Mouse (Mus musculus) hindbrain, embryonic 11.5 days (tissue): Measurements from ENCODE around the gene Nr2e1. TPM values are rescaled to one million over a fixed set of nuclear protein-coding genes. Genes with fewer than 3 reads are reported as not detected.

Source experiments
- ATAC-seq: fragments of 200-750 bp; cut with Nextera tagmentation; 2 replicates; pipeline ENCODE4 v1.8.0; 2017; ENCODE audit warnings: mild to moderate bottlenecking, moderate TSS enrichment, moderate library complexity; ENCODE audit not compliant: low FRiP score
- DNase-seq: peaks from one replicate; pipeline ENCODE4 v3.0.0-alpha.2; 2015; ENCODE audit warnings: low spot score
- H3K27ac ChIP-seq: fragments of 300-500 bp; sonication (generic); 2 replicates; pipeline ENCODE4 v1.5.1; 2014; ENCODE audit warnings: mild to moderate bottlenecking, low read depth, low read length
- H3K27me3 ChIP-seq: fragments of 300-500 bp; sonication (generic); 2 replicates; pipeline ENCODE4 v1.6.1; 2014; ENCODE audit warnings: mild to moderate bottlenecking, low read length, moderate library complexity, mixed read lengths; ENCODE audit not compliant: control insufficient read depth, insufficient read depth
- H3K36me3 ChIP-seq: fragments of 300-500 bp; sonication (generic); 2 replicates; pipeline ENCODE4 v1.6.1; 2014; ENCODE audit warnings: mild to moderate bottlenecking, low read length, moderate library complexity, mixed read lengths; ENCODE audit not compliant: control insufficient read depth, insufficient read depth
- H3K4me1 ChIP-seq: fragments of 300-500 bp; sonication (generic); replicated peaks from 2 replicates; pipeline ENCODE4 v1.6.1; 2014; ENCODE audit warnings: low read length, mixed read lengths; ENCODE audit not compliant: control insufficient read depth, insufficient read depth
- H3K4me2 ChIP-seq: fragments of 300-500 bp; sonication (generic); replicated peaks from 2 replicates; pipeline ENCODE4 v1.6.1; 2014; ENCODE audit warnings: mild to moderate bottlenecking, low read depth, low read length
- H3K4me3 ChIP-seq: fragments of 300-500 bp; sonication (generic); 2 replicates; pipeline ENCODE4 v1.5.1; 2014; ENCODE audit warnings: low read depth, low read length
- H3K9ac ChIP-seq: fragments of 300-500 bp; sonication (generic); 2 replicates; pipeline ENCODE4 v1.6.1; 2014; ENCODE audit warnings: low read depth, low read length
- H3K9me3 ChIP-seq: fragments of 300-500 bp; sonication (generic); 2 replicates; pipeline ENCODE4 v1.6.1; 2016; ENCODE audit warnings: low read length; ENCODE audit not compliant: control insufficient read depth
- WGBS: fragments of 180-500 bp; shearing (Covaris S2); extraction: QIAGEN DNeasy Blood & Tissue Kit; methylation state at CpG from one replicate; pipeline ENCODE4 v1.1.7; 2014; 5-methylcytosine and 5-hydroxymethylcytosine counted together
- polyA plus RNA-seq: library from polyadenylated mRNA; unstranded; fragments of >200 nt; fragmentation: Nextera tagmentation; extraction: Ambion mirVana; gene quantifications from 2 replicates; pipeline ENCODE4 v1.2.1, GENCODE M21; 2014

The Nr2e1 gene
- polyA plus RNA-seq: 0.11 and 0.71 TPM in 2 replicates

DNA sequence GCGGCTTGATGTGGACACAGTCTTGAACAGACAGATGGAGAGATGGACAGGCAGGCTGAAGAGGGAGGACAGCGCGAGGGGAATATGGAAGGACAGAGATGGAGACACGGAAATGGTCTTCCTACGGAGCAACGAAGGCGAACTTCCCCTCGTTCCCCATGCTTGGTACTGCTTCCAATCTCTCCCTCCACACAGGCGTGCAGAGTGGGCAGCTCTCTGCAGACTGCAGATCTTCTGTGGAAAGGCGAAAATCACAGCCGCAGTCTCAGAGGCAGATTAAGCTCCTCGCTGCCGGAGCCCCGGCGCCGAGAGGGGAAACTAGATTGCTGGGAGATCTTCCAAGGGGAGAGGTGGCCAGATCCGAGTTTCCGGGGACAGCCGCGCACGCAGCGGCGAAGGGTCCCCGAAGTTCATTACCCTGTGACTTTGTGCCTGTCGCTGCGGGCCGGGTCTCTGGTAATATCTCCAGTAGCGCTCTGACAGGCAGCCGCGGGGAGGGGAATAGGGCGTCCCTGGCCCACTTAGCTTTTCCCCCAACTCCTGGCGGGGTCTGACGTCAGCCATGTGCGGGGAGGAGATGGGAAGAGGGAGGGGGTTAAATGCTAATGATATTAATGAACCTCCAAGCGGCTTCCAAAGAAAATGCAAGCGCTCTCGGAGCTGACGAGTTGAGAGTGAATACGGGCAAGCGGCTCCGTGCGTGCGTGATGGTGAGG lies at the start of gene Nr2e1, which contains the start of gene Ostm1:
Gene Nr2e1, minus strand, starts transcription at position 476 of the 716 bp plus-strand sequence.
Gene Ostm1, plus strand, starts transcription at position 666 of the 716 bp plus-strand sequence.
- H3K4me3 ChIP-seq: peak within 1 kb of the TSS; percentile 0
- H3K27ac ChIP-seq: no peak within 1 kb of the TSS
- ATAC-seq: no peak
- WGBS: 1% methylated on average over 43 of the region's 43 CpGs
- H3K4me2 ChIP-seq: peak within 1 kb of the TSS; percentile 27
- H3K9me3 ChIP-seq: peaks cover 3% of the 10 kb centered on the region
- no peak within 1 kb of the TSS for H3K9ac ChIP-seq
- H3K4me1 ChIP-seq: peaks cover 24% of the 10 kb centered on the region
- DNase-seq: no peak
- peaks cover 96% of the 10 kb centered on the region for H3K27me3 ChIP-seq
- no peaks in the 10 kb centered on the region for H3K36me3 ChIP-seq

DNA sequence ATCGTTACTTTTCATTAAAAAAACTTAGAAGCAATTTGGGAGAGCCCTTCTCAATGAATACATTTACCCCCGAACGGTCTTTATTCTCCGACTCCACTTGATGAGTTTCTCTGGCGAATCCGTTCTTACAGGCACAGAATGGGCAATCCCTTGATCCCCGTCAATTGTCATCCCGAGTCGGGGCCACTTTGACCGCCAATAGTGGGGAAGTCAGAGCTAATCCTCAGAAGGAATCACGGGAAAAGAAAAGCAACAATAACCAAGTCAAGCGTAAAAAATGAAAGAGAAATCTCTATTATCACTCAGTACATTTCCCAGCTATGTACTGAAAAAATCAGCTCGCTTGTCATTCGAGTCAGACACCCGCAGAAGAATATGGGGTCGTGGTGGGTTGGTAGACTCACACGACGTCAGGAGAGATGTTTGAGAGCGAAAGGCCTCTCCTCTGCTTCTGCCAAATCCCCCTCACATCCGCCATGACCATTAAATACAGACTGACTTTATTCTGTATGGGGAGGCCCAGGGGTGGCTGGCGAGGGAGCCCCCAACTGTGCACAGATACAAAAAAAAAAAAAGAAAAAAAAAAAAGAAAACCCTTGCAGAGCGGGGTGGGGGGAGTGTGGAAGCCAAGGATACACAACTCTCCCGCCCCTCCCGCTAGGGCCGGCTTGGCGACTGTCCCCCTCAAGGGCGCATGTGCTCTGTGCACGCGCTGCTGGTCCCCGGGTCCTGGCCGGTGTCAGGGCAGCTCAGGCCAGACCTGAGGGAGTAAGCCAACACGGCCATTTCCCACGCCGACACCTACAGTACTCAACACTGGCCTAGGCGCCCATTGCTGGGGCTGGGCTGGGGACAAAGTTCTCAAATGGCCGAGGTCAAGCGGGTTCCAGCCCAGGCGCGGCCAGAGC lies 49.3 kb upstream of the Nr2e1 start:
- Histone ChIP-seq H3K36me3 (no peaks in the 10 kb centered on the region), H3K27ac (no peak overlapping the region), H3K4me1 (peaks cover 6% of the 10 kb centered on the region), H3K9me3 (no peaks in the 10 kb centered on the region), H3K9ac (no peak overlapping the region), H3K4me3 (0 out of 2 replicates have a peak overlapping the region, but pooled peaks have one; percentile 2), H3K27me3 (peaks cover 96% of the 10 kb centered on the region), H3K4me2 (peak overlapping the region; percentile 17)
- ATAC-seq (no peak), DNase-seq (peak; percentile 70)
- WGBS: under 1% methylated on average over 39 of the region's 39 CpGs

DNA sequence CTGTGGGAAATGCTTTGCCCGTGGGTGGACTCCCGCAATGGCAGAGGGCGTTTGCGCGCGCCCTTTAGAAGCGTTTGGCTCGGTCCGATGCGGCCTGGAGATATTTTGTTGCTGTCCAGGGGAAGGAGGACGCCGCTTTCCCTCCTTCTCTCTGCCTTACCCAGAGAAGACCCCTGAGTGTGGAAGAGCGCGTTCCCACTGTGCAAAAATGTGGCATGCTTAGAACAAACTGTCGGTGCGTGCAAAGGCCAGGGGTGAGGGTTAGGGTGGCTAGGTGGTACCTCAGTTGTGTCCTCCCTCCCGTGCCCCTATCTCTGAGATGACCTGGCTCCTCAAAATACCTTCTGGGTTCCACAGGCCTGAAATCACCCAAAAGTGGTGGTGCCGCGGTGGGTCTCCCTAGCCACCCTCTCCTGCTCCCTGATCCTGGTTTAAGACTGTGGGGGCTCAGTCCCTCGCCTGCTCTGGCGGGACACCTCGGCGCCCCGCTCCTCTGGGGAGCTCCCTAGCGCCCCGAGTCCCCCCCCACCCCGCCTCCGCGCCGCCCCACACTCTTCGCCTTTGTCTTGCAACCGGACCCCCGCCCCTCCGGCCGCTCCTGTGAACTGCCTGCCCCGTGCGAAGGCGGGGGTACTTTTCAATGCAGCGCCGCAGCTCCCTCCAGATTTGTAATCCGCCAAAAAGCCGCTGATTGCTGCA lies 48.5 kb upstream of the Nr2e1 start:
- DNase-seq (peak; percentile 59), ATAC-seq (no peak; the same call in 1 of the 2 replicates)
- peaks cover 96% of the 10 kb centered on the region for H3K27me3 ChIP-seq
- no peaks in the 10 kb centered on the region for H3K36me3 ChIP-seq
- peak overlapping the region; percentile 17 for H3K4me2 ChIP-seq
- no peaks in the 10 kb centered on the region for H3K9me3 ChIP-seq
- H3K9ac ChIP-seq: no peak overlapping the region
- peak overlapping the region; percentile 14; the same call in 1 of the 2 replicates for H3K4me3 ChIP-seq
- no peak overlapping the region for H3K27ac ChIP-seq
- H3K4me1 ChIP-seq: peaks cover 6% of the 10 kb centered on the region
- WGBS: 1% methylated on average over 42 of the region's 42 CpGs

DNA sequence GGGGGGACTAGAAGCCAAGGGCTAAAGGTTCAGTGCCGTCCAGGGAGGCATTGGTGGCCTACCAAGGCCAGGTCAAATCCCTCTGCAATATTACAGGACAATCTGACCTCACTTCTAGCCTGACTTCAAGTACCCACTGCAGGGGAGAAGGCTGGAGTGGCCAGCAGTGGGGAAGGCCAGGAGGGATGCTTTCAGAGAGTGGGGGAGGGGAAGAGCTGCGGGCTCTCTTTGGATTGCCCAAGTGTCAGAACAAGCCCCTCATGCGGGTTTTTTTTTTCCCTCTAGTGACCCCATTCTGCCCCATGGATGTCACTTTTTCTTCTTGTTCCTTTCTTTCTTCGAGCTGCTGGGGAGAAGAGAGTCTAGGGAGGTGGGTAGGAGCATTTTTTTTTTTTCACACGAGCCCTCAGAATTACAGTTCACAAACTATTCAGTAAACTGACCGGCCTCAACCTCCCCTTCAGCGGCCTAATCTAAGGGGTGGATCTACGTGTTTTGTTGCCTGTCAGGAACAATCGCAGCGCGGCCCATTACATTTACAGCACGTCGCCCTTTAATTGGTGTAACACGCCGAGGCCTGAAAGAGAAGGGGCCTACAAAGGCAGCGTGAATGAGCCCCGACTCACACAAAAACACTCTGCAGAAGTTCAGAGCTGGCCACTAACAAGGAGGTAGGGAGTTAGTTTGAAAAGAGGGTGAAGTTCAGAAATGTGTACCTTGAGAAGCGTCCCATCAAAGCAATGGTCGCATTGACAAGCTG lies 47.3 kb upstream of the Nr2e1 start:
- Histone ChIP-seq H3K4me2 (no peak overlapping the region), H3K4me1 (peaks cover 6% of the 10 kb centered on the region)
- ATAC-seq: peak; percentile 50

DNA sequence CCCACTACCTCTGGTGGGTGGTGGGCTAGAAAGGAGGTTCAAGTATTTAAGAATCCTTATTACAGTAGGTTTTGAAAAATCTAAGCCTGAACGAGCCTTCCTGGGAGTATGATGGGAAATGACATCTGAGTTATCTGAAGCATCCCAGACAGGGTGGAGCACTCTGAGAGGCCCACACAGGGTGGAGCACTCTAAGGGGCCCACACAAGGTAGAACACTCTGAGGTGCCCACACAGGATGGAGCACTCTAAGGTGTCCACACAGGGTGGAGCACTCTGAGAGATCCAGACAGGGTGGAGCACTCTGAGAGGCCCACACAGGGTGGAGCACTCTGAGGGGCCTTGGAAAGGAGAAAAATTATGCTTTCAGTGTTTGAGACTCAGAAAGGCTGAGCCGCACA lies 42.5 kb upstream of the Nr2e1 start:
- no peak overlapping the region for H3K4me2 ChIP-seq
- no peaks in the 10 kb centered on the region for H3K4me1 ChIP-seq
- 83% methylated on average over 2 of the region's 2 CpGs for WGBS
- DNase-seq (no peak), ATAC-seq (no peak)
- H3K27ac ChIP-seq: no peak overlapping the region
- H3K9me3 ChIP-seq: no peaks in the 10 kb centered on the region
- H3K4me3 ChIP-seq: no peak overlapping the region
- H3K36me3 ChIP-seq: no peaks in the 10 kb centered on the region
- H3K27me3 ChIP-seq: peaks cover 83% of the 10 kb centered on the region
- no peak overlapping the region for H3K9ac ChIP-seq

More for the DNA sequence above, 47.3 kb upstream of the Nr2e1 start:
- peak; percentile 81 for DNase-seq
- no peaks in the 10 kb centered on the region for H3K9me3 ChIP-seq
- H3K9ac ChIP-seq: no peak overlapping the region
- WGBS: under 1% methylated on average over 19 of the region's 19 CpGs
- H3K27me3 ChIP-seq: peaks cover 98% of the 10 kb centered on the region
- no peak overlapping the region for H3K4me3 ChIP-seq
- H3K27ac ChIP-seq: no peak overlapping the region
- H3K36me3 ChIP-seq: no peaks in the 10 kb centered on the region

DNA sequence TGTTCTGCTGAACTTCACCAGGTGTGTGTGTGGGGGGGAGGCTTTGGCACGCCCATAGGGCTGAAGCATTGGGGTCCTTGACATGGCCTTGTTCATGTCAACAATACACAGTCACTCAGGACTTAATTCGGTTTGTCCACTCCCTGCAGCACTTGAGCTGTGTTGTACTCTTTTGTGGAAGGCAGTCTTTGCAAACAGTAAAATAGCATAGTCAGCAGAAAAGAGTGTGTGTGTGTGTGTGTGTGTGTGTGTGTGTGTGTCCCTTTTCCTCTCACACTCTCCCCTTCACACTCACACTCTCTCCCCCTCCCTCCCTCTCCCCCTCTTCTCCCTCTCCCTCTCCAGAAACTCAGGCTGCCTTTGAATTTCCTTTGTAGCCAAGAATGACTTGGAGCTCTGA lies 34.9 kb upstream of the Nr2e1 start:
- H3K36me3 ChIP-seq: no peaks in the 10 kb centered on the region
- no peak overlapping the region for H3K27ac ChIP-seq
- 0 out of 2 replicates have a peak, but pooled peaks cover 2% of the 10 kb centered on the region for H3K4me1 ChIP-seq
- H3K9ac ChIP-seq: no peak overlapping the region
- peaks cover 81% of the 10 kb centered on the region for H3K27me3 ChIP-seq
- 37% methylated on average over 2 of the region's 2 CpGs for WGBS
- DNase-seq (no peak), ATAC-seq (no peak)
- H3K4me3 ChIP-seq: no peak overlapping the region
- no peak overlapping the region for H3K4me2 ChIP-seq
- H3K9me3 ChIP-seq: no peaks in the 10 kb centered on the region

DNA sequence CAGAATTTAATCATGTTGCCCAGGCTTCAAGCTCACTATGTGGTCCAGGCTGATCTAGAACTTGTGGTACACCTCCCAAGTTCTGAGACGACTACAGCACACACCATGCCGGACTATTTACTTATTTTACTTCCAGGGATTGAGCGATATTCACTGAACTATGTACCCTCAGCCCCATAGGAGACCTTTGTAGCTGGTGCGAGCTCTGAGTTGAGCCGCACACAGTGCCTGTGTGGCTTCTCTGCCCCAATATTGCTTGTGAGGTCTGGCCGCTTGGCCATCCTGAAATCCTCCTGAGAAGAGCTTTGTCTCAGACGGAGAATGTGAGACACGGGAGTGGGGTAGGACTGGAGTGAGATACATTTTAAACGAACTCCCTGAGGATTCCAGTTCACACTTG lies 31.3 kb upstream of the Nr2e1 start:
- no peak for ATAC-seq
- Histone ChIP-seq H3K4me1 (0 out of 2 replicates have a peak, but pooled peaks cover 2% of the 10 kb centered on the region), H3K27me3 (peaks cover 84% of the 10 kb centered on the region), H3K27ac (no peak overlapping the region), H3K4me3 (no peak overlapping the region), H3K9ac (no peak overlapping the region), H3K36me3 (no peaks in the 10 kb centered on the region), H3K4me2 (no peak overlapping the region), H3K9me3 (peaks cover 4% of the 10 kb centered on the region; the same call in 1 of the 2 replicates)
- WGBS: 11% methylated on average over 9 of the region's 9 CpGs
- DNase-seq: peak; percentile 41
